Mouse (Mus musculus) G1E (cell line): ENCODE measurements around the gene Rps2. TPM values are rescaled to one million over a fixed set of nuclear protein-coding genes. Genes with fewer than 3 reads are reported as not detected.

Source experiments
- ATAC-seq: 2 replicates; pipeline ENCODE4 v1.8.0; 2016; ENCODE audit warnings: mild to moderate bottlenecking; ENCODE audit not compliant: insufficient number of reproducible peaks, poor library complexity, low FRiP score, severe bottlenecking; ENCODE audit errors: extremely low read depth
- DNase-seq: peaks from one replicate; pipeline ENCODE4 v3.0.0; 2012; ENCODE audit warnings: low spot score
- H3K27me3 ChIP-seq: 2 replicates; pipeline ENCODE4 v1.6.1; 2012; ENCODE audit warnings: mild to moderate bottlenecking, low read length, inconsistent platforms; ENCODE audit not compliant: insufficient read depth
- H3K36me3 ChIP-seq: replicated peaks from 2 replicates; pipeline ENCODE3; 2012; ENCODE audit warnings: mild to moderate bottlenecking, inconsistent platforms
- H3K4me1 ChIP-seq: 2 replicates; pipeline ENCODE4 v1.6.1; 2012; ENCODE audit warnings: low read depth, low read length, inconsistent platforms, mixed read lengths; ENCODE audit not compliant: insufficient read depth
- H3K4me3 ChIP-seq: 2 replicates; pipeline ENCODE4 v1.5.1; 2012; ENCODE audit warnings: low read depth, mild to moderate bottlenecking, inconsistent platforms, low read length, moderate library complexity, mixed read lengths
- H3K9me3 ChIP-seq: replicated peaks from 2 replicates; pipeline ENCODE4 v1.6.1; 2012; ENCODE audit warnings: inconsistent platforms
- CTCF ChIP-seq: IDR thresholded peaks from 2 replicates; pipeline ENCODE4 v1.5.1; 2012; ENCODE audit warnings: low read depth, low read length, inconsistent platforms, mixed read lengths
- GATA1 ChIP-seq: IDR thresholded peaks from 2 replicates; pipeline ENCODE4 v1.6.1; 2012; ENCODE audit warnings: borderline replicate concordance, low read length, inconsistent platforms, mixed read lengths
- GATA2 ChIP-seq: IDR thresholded peaks from 2 replicates; pipeline ENCODE4 v1.6.1; 2012; ENCODE audit warnings: low read depth, low read length, inconsistent platforms, borderline replicate concordance
- POLR2AphosphoS5 ChIP-seq: IDR thresholded peaks from 2 replicates; pipeline ENCODE4 v1.6.1; 2012; ENCODE audit warnings: low read depth, low read length, inconsistent platforms; ENCODE audit not compliant: insufficient replicate concordance
- TAL1 ChIP-seq: conservative IDR thresholded peaks from 2 replicates; pipeline ENCODE4 v1.6.1; 2012; ENCODE audit warnings: low read depth, low read length, inconsistent platforms, mixed read lengths
- polyA plus RNA-seq: library from polyadenylated mRNA; stranded (reverse); fragments of >175 nt; gene quantifications from 2 replicates; pipeline ENCODE4 v1.2.3, GENCODE M21; 2012
- total RNA-seq, 2 experiments: library from RNA; stranded (forward) in 1 of 2; stranded (reverse) in 1 of 2; fragments of 200-1000 nt in 1 of 2; fragments of >200 nt in 1 of 2; fragmentation: Nextera tagmentation in 1 of 2; gene quantifications; 2 replicates each; pipeline ENCODE4 v1.2.3; 2014 to 2017

The Rps2 gene
- total and polyA plus RNA-seq, 3 experiments: 950 to 3,970 (median 3,723) TPM

- DNase-seq (no peak), ATAC-seq (no peak)
- no peak for TF ChIP-seq TAL1
- no peak for TF ChIP-seq GATA1
- no peak for TF ChIP-seq POLR2AphosphoS5
- TF ChIP-seq CTCF: no peak
- TF ChIP-seq GATA2: no peak
- no peak overlapping the region for H3K4me3 ChIP-seq
- H3K27me3 ChIP-seq: no peaks in the 10 kb centered on the region
- H3K4me1 ChIP-seq: peaks cover 67% of the 10 kb centered on the region
- peaks cover 77% of the 10 kb centered on the region for H3K36me3 ChIP-seq
- H3K9me3 ChIP-seq: no peaks in the 10 kb centered on the region
These were observed 43.6 kb upstream of the Rps2 start for GRCm38 (mm10) chr17:24674277-24674676.

DNA sequence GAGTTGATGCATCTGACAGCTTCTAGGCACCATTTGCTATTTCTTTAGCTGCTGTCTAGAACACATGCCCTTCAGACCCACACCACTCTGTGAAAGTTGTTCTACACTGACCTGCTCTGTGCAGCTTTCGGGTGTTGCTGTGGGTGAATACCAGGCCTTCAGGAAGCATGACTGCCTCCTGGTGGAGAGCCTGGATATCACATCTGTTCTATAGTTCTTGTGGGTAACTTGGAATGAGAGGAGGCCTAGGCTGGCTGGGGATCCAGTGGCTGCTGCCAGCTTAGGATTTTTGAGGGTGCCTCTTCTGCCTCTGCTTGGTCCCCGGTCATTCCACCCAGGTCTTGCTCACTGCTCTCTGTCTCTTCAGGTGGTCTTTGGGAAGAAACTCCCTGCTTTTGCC is 41.7 kb upstream of the Rps2 start:
- Histone ChIP-seq H3K4me3 (no peak overlapping the region), H3K27me3 (no peaks in the 10 kb centered on the region), H3K36me3 (peaks cover 92% of the 10 kb centered on the region), H3K9me3 (no peaks in the 10 kb centered on the region), H3K4me1 (peaks cover 58% of the 10 kb centered on the region)
- no peak for TF ChIP-seq POLR2AphosphoS5
- TF ChIP-seq CTCF: peak; percentile 48; the same call in 1 of the 2 replicates
- ATAC-seq (no peak; the same call in 1 of the 2 replicates), DNase-seq (peak; percentile 73)

- DNase-seq (no peak), ATAC-seq (no peak)
- Histone ChIP-seq H3K36me3 (peaks cover 94% of the 10 kb centered on the region), H3K9me3 (no peaks in the 10 kb centered on the region), H3K27me3 (no peaks in the 10 kb centered on the region), H3K4me3 (no peak overlapping the region), H3K4me1 (peaks cover 51% of the 10 kb centered on the region)
- no peak for TF ChIP-seq GATA2
- no peak for TF ChIP-seq GATA1
- TF ChIP-seq TAL1: no peak
- no peak for TF ChIP-seq POLR2AphosphoS5
These were observed 41.0 kb upstream of the Rps2 start for GRCm38 (mm10) chr17:24676877-24677276.

DNA sequence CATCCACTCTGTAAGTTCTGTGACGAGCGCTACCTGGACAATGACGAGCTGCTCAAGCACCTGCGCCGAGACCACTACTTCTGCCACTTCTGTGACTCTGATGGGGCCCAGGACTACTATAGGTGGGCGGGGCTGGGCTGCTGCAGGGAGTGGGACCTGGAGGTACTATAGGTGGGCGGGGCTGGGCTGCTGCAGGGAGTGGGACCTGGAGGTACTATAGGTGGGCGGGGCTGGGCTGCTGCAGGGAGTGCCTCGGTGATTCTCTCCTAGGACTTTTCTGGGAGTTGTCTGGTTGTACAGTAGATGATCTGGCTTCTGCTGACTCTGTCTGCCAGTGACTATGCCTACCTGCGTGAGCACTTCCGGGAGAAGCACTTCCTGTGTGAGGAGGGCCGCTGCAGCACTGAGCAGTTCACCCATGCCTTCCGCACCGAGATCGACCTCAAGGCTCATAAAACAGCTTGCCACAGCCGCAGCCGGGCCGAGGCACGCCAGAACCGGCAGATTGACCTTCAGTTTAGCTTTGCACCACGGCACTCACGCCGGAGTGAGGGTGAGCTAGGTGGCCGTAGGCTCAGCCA is 40.3 kb upstream of the Rps2 start:
- H3K4me1 ChIP-seq: peaks cover 45% of the 10 kb centered on the region
- H3K9me3 ChIP-seq: no peaks in the 10 kb centered on the region
- H3K36me3 ChIP-seq: peaks cover 94% of the 10 kb centered on the region
- no peak for TF ChIP-seq POLR2AphosphoS5
- H3K4me3 ChIP-seq: no peak overlapping the region; the same call in 1 of the 2 replicates
- ATAC-seq: no peak
- no peak for DNase-seq
- H3K27me3 ChIP-seq: no peaks in the 10 kb centered on the region

- Histone ChIP-seq H3K9me3 (no peaks in the 10 kb centered on the region), H3K27me3 (peaks cover 30% of the 10 kb centered on the region), H3K4me1 (peaks cover 36% of the 10 kb centered on the region), H3K4me3 (peak overlapping the region; percentile 28; the same call in 1 of the 2 replicates), H3K36me3 (peaks cover 10% of the 10 kb centered on the region)
- no peak for ATAC-seq
- TF ChIP-seq GATA1: no peak
- DNase-seq: no peak
These were observed 31.4 kb upstream of the Rps2 start for GRCm38 (mm10) chr17:24686514-24686913.

GRCm38 (mm10) chr17:24687146-24687595 is 30.7 kb upstream of the Rps2 start:
- Histone ChIP-seq H3K36me3 (peaks cover 7% of the 10 kb centered on the region), H3K27me3 (peaks cover 30% of the 10 kb centered on the region), H3K4me1 (peaks cover 39% of the 10 kb centered on the region), H3K9me3 (no peaks in the 10 kb centered on the region), H3K4me3 (peak overlapping the region; percentile 64; the same call in 1 of the 2 replicates)
- DNase-seq: peak; percentile 66
- no peak for TF ChIP-seq GATA1
- no peak for TF ChIP-seq GATA2
- no peak for TF ChIP-seq POLR2AphosphoS5
- TF ChIP-seq TAL1: no peak
- no peak for TF ChIP-seq CTCF
- peak; percentile 54 for ATAC-seq

DNA sequence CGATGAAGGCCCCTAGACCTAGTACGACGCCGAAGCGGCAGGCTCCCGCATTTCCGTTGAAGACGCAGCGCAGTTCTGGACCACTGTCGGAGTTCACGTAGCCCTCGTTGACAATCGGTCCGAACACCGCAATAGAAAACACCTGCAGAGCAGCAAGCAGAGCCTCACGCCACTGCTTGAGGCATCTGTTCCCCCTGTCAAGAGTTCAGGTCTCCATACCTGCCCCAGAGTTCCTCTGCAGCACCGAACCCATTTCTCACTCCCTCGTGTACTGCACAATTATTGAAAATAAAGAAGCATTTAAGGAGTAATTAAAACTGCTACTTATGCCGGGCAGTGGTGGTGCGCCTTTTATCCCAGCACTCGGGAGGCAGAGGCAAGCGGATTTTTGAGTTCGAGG is 30.3 kb upstream of the Rps2 start:
- ATAC-seq: no peak
- H3K9me3 ChIP-seq: no peaks in the 10 kb centered on the region
- TF ChIP-seq TAL1: no peak
- no peak for TF ChIP-seq CTCF
- TF ChIP-seq GATA1: no peak
- TF ChIP-seq POLR2AphosphoS5: no peak
- no peak for TF ChIP-seq GATA2
- peaks cover 44% of the 10 kb centered on the region for H3K4me1 ChIP-seq
- peak overlapping the region; percentile 64; the same call in 1 of the 2 replicates for H3K4me3 ChIP-seq
- DNase-seq: no peak
- peaks cover 30% of the 10 kb centered on the region for H3K27me3 ChIP-seq
- H3K36me3 ChIP-seq: peaks cover 8% of the 10 kb centered on the region
